Mouse (Mus musculus): Measurements from ENCODE around the gene Adgra3.

Adgra3 gene

DNA sequence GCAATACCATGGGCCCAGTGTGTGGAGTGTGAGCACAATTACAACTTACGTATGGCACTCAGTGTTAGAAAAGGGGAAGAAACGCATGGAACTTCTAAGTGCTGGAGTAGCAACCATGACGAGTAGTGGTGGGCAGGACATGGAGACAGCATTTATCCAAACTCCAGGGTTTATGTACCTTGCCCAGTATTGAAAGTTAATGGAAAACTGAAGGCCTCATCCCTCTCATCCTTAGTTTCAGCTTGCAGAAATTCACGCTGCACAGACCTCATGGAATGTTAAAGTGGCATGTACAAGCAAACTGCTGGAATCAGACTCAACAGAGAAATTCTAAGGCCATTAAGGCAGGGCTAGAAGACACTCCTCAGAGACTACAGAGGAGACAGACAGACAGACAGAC lies 84.6 kb downstream of the Adgra3 start:
- DNase-seq (ENCODE audit: low spot score in 2 of 2) = no peak

DNA sequence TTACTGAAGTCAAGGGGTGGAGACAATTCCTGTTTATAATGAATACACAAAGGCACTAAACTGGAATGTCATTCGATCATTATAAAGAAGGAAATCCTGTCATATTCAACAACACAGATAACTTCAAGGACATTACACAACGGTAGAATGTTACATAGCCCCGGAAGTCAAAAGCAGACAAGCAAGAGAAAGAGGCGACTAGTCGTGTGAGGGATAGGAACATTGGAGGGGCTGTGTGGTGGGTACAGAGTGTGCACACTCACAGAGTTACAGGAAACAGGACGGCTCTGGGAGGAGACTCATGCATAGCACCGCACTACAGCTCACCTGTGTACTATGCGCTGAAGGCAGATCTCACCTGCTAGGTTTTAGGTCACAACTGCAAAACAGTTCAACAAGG lies 89.1 kb downstream of the Adgra3 start:
- DNase-seq (ENCODE audit: low spot score in 2 of 2) = no peak

DNA sequence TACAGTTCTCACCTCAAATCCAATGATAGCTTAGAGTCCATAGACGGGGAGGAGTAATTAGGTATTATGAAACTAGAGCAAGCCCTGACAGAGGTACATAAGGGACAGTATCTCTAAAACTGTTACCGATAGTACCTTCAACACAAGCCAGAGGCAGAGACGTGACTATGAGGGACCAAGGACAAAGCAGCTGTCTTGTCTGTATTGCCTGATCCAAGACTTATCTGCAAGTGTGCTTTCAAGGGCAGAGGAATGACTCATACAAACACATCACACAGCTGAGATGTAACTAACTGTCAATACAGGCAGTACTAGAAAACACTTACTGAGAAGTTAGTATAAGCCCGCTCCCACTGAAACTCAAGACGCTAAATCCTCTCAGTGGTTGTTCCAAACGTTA lies 91.1 kb downstream of the Adgra3 start:
- DNase-seq (ENCODE audit: low spot score in 2 of 2) = no peak

DNA sequence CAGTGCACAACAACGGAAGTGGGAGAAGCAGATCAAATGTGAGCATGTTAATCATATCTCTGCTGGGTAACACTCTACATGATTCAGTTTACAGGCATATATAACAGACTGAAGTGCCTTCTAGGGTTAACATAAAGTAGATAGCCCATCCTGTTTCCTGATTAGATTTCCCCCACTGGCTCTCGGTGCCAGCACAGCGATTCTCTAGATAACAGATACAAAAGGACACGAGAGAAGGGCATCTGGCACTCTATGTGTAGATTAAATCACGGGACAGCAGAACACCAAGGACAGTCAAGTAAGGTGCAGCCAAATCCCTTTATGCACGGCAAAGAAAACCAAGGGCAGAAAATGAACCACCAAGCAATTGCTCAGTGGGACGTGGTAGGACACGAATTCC lies 93.0 kb downstream of the Adgra3 start:
- no peak for DNase-seq (ENCODE audit: low spot score in 2 of 2)

DNA sequence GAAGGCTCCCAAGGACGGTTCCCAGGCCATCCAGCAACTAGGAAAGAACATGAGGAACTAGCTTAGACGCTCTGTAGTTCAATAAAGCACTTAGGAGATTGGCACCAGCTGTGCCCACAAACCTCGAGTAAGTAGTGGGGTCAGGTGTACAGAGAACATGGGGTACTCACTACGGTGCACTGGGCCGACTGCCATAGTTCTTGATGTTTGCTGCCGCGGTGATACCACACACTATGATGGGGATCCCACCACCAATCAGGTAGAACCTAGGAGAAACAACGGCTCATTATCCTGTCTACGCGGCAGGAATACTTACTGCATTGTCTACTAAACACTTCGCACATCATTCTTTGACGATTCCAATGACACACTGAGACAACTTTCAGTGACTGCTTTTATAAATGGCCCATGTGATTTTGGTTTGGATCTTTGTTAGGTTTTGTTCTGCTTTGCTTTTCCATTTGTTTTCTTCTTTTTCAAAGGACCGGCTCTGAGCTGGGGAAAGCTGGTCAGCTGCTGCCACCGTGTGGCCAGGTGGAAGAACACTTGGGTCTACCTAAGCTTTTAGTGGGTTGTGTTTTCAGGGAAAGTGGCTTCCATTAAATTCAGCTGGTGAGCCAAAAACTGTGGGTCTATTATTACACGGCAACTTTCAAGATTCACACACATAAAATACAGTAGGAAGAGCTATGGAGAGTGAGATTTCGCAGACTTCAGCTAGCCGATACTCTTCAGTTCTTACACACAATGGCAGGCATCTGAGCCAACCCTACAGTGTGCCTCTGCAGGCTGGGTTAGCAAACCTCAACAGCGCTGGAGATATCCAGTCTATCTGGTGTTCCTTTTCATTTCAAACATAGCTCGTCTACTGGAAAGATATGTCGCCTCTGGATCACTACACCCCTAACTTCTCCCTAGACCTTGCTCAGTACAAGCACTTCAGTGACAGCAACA lies 97.1 kb downstream of the Adgra3 start:
- DNase-seq (ENCODE audit: low spot score in 2 of 2) = peak; percentile 26 to 67

DNA sequence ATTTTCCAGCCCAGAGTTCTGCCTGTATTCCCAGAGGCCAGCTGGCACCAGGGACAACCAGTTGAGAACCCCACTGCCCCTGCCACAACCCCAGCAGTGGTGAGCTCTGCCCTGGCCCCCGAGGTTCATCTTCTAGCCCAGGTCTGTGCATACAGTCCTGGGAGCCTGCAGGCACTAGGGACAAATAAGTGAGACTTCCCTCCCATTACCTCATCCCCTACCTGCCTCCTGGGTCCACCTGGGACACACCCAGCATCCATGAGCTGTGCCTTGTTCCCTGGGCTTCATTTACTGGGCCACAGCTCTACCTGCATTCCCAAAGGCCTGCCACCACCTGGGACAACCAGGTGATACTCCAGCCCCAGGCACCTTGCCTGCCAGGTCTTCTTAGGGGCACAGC lies 122.5 kb downstream of the Adgra3 start:
- no peak for DNase-seq (ENCODE audit: low spot score in 2 of 2)

DNA sequence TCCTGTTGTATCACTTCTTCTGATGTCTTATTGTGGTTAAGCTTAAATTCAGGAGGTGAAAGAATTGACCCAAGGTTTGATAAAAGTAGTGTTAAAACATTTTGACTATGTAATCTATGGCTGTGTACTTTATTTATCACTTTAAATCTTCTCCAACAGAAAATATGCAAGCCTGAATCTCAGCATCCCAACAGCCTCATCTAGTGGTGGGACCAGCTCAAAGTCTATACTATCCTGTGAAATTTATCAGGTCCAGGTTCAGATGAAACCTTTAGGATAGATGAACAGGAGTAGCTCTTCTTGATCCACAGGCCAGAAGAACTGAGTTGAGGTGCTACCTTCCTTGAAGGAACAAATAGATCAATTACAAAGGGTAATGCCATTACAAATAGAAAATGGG lies 134.1 kb downstream of the Adgra3 start:
- no peak for DNase-seq (ENCODE audit: low spot score in 2 of 2)

DNA sequence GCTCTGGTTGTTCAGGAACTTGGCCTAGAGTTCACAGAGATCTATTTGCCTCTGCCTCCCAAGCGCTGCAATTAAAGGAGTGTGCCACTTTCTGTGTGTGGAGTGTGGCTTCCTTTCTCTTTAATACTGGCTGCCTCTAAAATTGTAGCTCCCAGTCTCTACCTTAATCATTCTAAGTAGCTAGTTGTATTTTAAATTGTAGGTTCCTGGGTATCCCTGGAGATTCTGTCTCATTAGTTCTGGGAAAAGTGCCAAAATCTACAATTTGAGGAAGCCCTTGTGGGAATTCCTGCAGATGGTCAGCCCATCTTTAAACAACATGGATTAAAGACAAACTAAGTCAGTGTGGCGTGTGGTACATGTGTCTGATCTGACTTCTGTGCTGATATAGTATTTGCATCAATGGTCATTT lies 143.1 kb downstream of the Adgra3 start:
- no peak for DNase-seq (ENCODE audit: low spot score in 2 of 2)
